Mouse (Mus musculus) lung, adult 2 months (tissue): ENCODE measurements around the gene Ube2t.

Experiments used
- CTCF ChIP-seq: fragments of 200-500 bp; IDR thresholded peaks from 2 replicates; pipeline ENCODE4 v1.5.1; 2011; ENCODE audit warnings: mild to moderate bottlenecking, low read length, control low read depth; ENCODE audit not compliant: insufficient read depth
- POLR2A ChIP-seq: fragments of 200-500 bp; IDR thresholded peaks from 2 replicates; pipeline ENCODE4 v1.6.1; 2011; ENCODE audit warnings: low read depth, mild to moderate bottlenecking, control low read depth, low read length, borderline replicate concordance; ENCODE audit errors: extremely low read depth

DNA sequence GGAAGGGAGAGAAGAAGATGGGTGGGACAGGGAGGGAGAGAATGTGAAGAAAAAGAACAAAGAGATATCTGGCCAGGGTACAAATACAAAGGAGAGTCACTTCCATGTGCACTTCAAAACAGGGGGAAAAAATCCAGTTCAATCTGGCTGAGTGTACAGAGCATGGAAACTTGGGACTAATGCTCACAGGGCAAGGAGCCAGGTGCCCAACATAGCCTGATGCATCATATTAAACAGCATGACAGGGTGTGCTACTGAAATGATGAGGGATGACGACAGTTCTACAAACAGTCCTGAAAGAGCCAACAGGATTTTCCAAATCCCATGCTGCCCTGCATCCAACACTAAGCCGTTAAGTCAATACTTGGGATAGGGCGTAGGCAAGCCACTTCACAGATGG, 12.4 kb upstream of the Ube2t start:
- TF ChIP-seq CTCF: no peak
- TF ChIP-seq POLR2A: no peak
